Mouse (Mus musculus) gastrocnemius, postnatal 25 days (tissue): ENCODE data around the gene Olfr1410. TPM values are rescaled to one million over a fixed set of nuclear protein-coding genes. Genes with fewer than 3 reads are reported as not detected.

Experiments used
- DNase-seq: peaks from one replicate; pipeline ENCODE4 v3.0.0; 2022
- long read RNA-seq, 2 experiments: library from polyadenylated mRNA; stranded (forward); transcript quantifications; one replicate each; pipeline ENCODE4 v2.0.0; 2021
- total RNA-seq, 2 experiments: library from RNA; stranded (reverse); gene quantifications; 1 replicate in 1 of 2; 2 replicates in 1 of 2; pipeline ENCODE4 v1.2.3; 2021

Gene Olfr1410
- total RNA-seq: not detected
- long read RNA-seq, experiment 1: 0 reads
- long read RNA-seq, experiment 2: 0 reads

GRCm38 (mm10) chr1:92605482-92605881 lies at the start of gene Olfr1410:
TSS of gene Olfr1410 (plus strand) at chr1:92605782.
- no peak for DNase-seq

- no peak for DNase-seq
These were observed 34.6 kb upstream of the Olfr1410 start, which contains the start of gene Olfr1413 for GRCm38 (mm10) chr1:92571022-92571421. TSS of gene Olfr1413 (plus strand) at chr1:92571322.

GRCm38 (mm10) chr1:92585479-92585878 lies 20.1 kb upstream of the Olfr1410 start, which contains the start of gene Olfr1412:
TSS of gene Olfr1412 (plus strand) at chr1:92585779.
- DNase-seq: no peak

DNA sequence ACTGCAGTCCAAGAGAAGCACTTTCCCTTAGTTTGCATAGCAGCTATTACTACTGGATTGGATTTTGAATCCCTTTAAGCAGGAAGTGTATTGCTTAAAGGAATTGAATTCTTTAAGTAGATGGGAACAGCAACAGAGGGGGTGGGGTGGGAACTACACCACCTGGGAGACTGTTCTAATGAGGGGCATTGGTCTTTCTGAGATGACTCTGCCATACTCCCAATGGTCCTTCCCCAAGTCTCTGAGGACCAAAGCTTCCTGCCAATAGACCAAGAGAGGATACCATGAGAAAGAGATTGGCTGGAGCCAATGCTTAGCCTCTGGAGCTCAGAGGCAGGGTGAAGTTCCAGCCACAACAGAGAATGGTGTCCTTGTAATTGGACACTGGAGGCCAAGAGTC lies 11.5 kb upstream of the Olfr1410 start, which contains the start of gene Olfr1411:
Gene Olfr1411 (plus strand): TSS at position 301 of the 400 bp plus-strand sequence.
- DNase-seq: no peak

GRCm38 (mm10) chr1:92596019-92596418 lies 9.6 kb upstream of the Olfr1410 start:
- no peak for DNase-seq

GRCm38 (mm10) chr1:92607711-92608110 lies 2.1 kb downstream of the Olfr1410 start:
- DNase-seq: no peak

DNA sequence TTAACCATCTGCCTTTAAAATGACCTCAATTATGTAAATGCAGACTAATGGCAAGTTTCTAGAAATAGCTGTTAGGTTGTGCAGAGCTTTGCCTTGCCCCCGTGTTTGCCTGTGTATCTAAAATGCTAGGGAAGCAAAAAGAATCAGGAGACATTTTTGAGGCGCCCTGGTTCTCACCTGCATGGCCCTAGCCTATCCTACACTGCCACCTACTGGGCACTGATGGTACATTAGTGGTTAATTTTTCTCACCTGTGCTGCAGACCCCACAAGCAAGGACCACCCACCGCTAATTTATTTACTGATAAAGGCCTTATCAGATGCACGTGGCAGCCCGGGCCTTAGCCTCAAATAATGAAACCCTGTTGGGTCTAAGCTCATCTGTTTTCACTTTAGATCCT lies 5.4 kb downstream of the Olfr1410 start:
- DNase-seq: no peak

DNA sequence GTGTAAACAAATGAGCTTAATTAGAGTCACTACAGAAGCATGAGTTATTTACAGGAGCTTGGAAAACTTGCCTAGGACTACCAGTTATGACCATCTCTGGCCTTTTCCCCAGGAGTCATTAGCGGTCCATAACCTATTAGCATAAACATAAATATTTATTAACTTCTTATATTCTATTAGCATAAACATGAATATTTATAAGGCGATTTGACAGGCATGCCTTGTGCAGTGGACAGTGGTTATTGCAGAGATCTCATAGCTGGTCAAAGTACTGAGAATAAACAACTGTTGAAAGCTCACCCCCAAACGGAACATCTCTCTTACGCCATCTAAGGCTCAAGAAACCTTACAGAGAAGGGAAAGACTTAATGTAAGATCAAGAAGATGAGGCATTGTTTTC lies 7.6 kb downstream of the Olfr1410 start:
- no peak for DNase-seq

DNA sequence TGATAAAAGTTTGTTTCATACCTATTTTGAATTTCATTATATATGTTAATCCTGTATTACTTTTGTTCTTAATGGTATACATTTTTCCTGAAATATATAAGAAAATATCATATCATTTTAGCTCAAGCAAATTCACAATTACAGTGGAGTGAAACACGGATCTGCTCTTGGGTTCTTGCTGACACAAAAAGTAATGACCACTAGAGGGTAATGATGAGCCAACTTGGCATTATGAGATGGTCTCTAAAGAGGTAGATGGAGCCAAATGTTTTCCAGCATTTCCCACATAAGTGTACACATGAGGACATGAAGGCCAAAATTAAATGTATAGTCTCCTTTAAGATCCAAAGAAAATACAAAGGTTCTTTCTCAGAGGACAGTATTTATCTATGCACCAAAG lies 8.9 kb downstream of the Olfr1410 start:
- DNase-seq: no peak

- no peak for DNase-seq
These were observed 10.5 kb downstream of the Olfr1410 start for GRCm38 (mm10) chr1:92616046-92616445.

DNA sequence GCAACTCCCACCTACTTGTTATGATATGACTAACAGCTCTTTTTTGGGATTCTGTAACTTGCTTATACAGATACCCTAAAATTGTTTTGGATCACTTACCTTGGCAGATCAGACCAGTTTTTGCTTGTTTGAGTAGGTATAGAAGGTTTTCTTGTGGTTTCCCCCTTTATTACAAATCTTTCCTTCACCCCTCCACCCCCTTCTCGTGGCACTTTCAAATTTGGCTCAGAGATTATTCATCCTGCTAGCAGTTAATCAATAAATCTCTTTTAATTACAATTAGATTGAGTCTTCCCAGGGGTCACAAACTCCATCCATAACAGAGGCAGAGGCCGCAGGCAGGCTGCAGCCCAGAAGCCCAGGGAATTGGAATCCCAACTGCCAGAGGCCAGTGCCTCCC lies 11.9 kb downstream of the Olfr1410 start, which contains the start of gene Olfr12:
Gene Olfr12 (plus strand): TSS at position 301 of the 400 bp plus-strand sequence.
- no peak for DNase-seq

DNA sequence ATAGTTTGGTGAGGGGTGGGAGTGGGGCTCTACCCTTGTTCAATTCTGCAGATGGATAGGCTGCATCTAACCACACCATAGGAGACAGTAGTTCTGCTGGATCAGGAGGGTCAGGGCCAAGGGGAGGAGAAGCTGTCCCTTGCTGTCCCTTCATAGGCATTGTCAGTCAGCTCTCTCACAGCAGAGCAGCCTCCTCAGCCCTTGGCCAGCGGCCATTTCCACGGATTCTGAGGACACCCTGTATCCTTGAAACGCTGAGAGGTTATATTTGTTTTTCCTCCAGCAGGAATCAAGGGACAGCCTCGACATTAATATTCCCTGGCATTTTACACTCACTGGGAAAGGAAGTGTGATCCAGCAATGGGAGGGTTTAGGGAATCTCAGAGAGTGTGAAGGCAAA lies 12.8 kb downstream of the Olfr1410 start:
- DNase-seq: no peak

DNA sequence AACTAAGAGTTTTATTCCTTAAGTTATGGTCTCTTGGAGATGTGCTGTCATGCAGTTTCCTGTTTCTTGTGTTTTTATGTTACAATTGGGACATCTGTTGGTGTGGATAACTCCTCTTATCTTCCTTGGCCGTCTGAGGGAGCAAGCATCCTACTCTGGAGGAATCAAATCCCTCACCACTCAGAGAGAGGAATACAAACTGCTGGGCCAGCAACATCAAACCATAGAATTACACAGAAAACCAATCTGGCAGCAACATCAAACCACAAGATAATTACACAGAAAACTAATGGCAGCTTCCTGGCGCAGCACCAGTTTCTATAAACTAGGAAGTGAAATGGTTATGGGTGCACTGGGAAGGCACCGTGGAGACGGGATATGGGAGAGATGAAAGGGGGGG lies 22.6 kb downstream of the Olfr1410 start:
- no peak for DNase-seq

DNA sequence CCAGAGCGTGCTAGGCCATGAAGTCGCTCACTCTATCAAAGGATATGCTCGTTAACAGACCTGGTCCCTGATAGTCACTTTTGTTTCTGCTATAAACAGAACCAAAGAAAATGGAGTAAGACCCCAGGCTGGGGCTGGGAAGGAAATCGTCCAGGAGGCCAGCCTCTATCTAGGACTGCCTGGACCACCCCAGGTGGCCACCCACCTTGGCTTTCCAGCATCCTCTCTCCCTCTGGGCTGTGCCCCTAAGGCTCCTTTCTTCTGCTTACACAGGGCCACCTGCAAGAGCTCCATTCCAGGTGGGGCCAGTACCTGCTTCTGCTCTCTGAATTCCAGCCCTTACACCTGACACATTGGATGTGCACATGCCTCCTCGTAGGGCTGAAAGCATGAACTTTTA lies 26.6 kb downstream of the Olfr1410 start:
- no peak for DNase-seq

DNA sequence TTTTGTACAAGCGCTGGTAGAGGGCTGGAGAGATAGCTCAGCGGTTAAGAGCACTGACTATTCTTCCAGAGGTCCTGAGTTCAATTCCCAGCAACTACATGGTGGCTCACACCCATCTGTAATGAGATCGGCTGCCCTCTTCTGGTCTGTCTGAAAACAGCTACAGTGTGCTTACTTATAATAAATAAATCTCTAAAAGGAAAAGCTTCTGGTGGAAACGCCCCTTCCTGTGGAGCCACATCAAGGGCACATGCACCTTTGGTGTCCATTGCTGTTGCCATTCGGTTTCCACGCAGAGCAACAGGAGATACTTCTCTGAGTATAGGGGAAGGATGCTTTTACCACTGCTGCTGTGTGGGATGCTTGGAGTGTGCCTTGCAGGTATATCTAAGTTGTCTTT lies 27.4 kb downstream of the Olfr1410 start:
- no peak for DNase-seq

DNA sequence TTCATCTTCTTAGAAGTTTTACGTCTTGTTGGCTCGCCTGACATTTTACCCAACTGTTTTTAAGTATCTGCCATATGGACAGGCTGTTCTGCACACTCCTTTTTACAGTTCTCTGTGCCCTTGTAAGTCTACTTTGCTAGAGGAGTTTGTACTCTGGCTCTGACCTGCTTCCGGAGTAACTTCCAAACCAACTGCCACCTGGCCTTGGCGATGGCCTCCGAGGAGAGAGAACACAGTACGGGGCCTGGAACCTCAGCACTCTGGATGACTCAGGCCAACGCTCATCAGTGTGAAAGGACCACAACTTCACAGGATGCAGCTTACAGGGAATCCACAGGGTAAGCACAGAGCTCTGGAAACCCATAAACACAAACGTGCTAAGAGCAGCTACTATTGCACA lies 28.1 kb downstream of the Olfr1410 start:
- DNase-seq: no peak

GRCm38 (mm10) chr1:92634569-92634968 lies 29.0 kb downstream of the Olfr1410 start:
- DNase-seq: no peak

DNA sequence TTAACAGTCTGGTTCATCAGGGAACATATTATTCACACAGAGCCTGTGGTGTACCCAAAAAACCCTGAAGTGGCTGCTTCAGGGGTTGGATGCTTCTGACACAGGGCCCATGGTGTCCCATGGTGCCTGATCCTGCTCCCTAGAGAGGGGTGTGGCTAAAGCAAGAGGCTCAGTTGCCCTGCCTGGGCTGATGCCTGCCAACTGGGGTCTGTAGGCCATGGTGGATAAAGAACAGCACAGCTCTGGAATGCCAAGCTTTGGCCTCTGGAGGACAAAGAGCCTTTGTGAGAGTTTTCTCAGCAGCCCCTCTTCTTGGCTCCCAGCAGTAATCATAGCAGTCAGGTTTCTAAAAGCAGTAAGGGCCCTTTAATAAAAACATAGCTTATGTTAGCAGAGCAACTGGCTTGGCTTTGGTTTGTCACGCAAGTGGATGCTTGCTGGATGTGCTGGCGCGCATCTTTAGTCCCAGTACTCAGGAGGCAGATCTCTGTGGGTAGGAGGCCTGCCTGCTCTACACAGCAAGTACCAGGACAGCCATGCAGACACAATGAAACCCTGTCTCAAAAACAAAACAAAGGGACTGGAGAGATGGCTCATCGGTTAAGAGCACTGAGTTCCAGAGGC lies 29.5 kb downstream of the Olfr1410 start:
- no peak for DNase-seq

DNA sequence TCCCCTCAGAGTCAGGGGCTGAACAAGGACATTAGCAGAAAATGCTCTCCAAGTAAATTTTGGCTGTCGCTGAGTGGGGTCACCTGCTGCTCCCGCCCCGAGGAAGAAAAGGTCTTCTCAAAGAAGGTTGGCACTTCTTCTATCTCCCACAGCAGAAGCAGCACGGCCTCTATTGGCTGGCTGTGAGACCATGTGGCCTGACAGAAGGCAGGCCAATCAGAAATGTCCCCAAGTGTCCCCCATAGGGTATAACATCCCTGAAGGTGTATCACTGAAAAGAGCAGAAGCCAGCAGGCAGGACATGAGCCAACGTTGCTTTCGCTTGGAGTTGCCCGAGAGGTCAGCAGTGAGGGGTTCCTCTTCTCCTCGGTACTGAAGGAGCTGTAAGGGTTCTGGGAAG lies 30.4 kb downstream of the Olfr1410 start:
- no peak for DNase-seq

DNA sequence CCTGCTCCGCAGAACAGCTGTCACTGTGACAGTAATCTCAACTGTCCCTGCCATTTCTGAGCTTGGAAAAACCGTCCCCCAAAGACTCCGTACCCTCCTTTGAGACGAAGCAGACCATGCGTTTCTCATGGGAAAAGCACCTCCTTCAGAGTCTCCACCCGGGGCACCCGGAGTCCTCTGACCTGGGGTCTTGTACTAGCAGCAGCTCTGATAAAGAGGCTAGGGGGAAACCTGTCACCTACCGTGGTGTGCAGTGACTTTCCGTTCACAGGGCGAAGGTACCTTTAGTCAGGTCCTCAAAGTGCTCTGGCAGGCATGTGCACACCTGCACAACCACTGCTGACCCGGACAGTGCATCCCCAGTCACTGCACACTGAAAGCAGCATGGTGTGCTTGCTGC lies 31.1 kb downstream of the Olfr1410 start:
- DNase-seq: no peak

DNA sequence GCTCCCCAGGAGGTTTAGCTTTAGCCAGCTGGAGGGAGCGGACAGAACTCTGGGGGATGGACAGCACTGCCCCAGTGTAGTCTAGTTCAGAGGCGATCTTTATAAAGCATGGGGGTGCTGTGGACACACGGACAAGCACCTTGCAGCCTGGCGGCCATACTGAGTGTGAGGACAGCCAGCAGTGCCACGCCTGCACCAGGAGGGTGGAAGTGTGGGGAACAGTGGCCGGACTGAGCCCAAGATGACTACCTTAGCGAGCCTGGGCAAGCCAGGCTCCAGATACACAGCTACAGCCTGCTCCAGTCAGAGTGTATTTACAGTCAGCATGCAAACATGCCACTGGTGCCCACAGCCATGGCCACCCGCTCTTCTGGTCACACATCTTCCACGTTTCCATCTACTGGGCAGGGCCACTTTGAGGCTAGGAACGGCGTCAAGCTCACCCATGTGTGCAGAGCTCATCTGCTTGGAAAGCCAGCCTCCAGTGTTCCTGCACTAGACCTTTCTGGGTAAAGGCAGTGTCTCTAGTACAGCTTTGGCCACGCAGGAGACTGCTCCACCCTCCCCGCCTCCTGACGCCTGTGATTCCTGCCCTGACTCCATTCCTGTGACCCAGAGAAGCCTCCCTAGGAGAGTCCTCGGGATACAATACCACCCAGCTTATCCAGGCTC lies 32.1 kb downstream of the Olfr1410 start:
- no peak for DNase-seq

DNA sequence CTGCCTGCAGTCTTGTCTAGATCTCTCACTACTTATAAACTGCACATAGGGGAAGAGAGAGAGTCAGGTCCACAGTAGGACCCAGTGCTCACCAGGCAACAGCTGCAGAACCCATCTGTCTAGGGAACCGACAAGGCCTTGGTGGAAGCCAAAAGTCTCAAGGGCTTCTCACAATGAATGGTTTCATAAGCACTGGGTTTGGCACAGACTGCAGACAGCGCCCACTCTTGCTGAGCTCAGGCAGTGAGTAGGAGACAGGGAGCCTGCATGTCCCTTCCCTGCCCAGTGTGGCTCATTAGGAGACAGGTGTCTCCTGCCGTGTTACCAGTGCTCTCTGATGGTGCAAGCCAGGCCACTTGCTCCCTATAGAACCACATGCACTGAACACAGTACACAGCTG lies 32.6 kb downstream of the Olfr1410 start:
- no peak for DNase-seq

- DNase-seq: no peak
These were observed 33.2 kb downstream of the Olfr1410 start for GRCm38 (mm10) chr1:92638736-92639135.

DNA sequence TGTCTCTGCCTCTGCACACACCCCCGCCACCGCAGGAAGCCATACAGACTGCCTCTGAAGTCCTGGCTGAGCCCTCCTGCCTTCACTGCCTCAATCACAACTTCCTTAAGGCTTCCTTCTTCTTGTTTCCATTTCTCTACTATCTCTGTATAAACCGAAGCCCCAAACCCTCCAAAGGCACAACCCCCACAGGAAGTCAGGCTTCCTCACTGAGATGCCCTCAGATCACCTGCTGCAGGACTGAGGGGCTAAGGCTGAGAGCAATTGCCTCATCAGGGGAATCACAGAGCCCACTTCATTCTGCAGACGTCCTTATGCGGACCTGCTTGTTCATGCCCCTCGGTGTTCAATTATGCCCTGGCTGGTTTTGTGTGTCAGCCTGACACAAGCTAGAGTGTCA lies 34.8 kb downstream of the Olfr1410 start:
- no peak for DNase-seq
